Mouse (Mus musculus) cerebellum, adult 2 months (tissue): ENCODE results near the gene Cdkl2. TPM values are rescaled to one million over a fixed set of nuclear protein-coding genes. Genes with fewer than 3 reads are reported as not detected.

Source experiments
- DNase-seq, 2 experiments: peaks; one replicate each; pipeline ENCODE4 v3.0.0; 2021
- H3K27ac ChIP-seq: fragments of 200-500 bp; 2 replicates; pipeline ENCODE4 v1.5.1; 2012; ENCODE audit warnings: low read length, control low read depth, inconsistent platforms; ENCODE audit not compliant: insufficient read depth
- H3K27me3 ChIP-seq: fragments of 200-500 bp; 2 replicates; pipeline ENCODE4 v1.6.1; 2012; ENCODE audit warnings: inconsistent platforms, mild to moderate bottlenecking, low read length, moderate library complexity; ENCODE audit not compliant: control insufficient read depth, insufficient read depth
- H3K4me1 ChIP-seq: fragments of 200-500 bp; 2 replicates; pipeline ENCODE4 v1.6.1; 2011; ENCODE audit warnings: low read length; ENCODE audit not compliant: control insufficient read depth, insufficient read depth
- H3K4me3 ChIP-seq: fragments of 200-500 bp; replicated peaks from 2 replicates; pipeline ENCODE3; 2011; ENCODE audit warnings: mild to moderate bottlenecking, low read depth, low read length, control low read depth; ENCODE audit not compliant: insufficient read depth
- CTCF ChIP-seq: fragments of 200-500 bp; IDR thresholded peaks from 2 replicates; pipeline ENCODE4 v1.5.1; 2011; ENCODE audit warnings: low read depth, mild to moderate bottlenecking, control low read depth, low read length, moderate library complexity, borderline replicate concordance; ENCODE audit not compliant: insufficient read depth
- POLR2A ChIP-seq: fragments of 200-500 bp; IDR thresholded peaks from 2 replicates; pipeline ENCODE4 v1.6.1; 2011; ENCODE audit warnings: low read length, control low read depth, borderline replicate concordance; ENCODE audit not compliant: insufficient read depth
- WGBS: fragments of 180-500 bp; shearing (Covaris S2); methylation state at CpG from one replicate; pipeline ENCODE4 v1.1.7; 2018; 5-methylcytosine and 5-hydroxymethylcytosine counted together
- polyA plus RNA-seq: library from polyadenylated mRNA; depleted of rRNA; stranded (reverse); fragments of >200 nt; gene quantifications from 2 replicates; pipeline ENCODE4 v1.2.3, GENCODE M21; 2012

Cdkl2 gene
- polyA plus RNA-seq, 1 experiment = 11.1 TPM

GRCm38 (mm10) chr5:91976566-91977396 lies 66.9 kb downstream of the Cdkl2 start:
- no peaks in the 10 kb centered on the region for H3K27me3 ChIP-seq
- H3K4me1 ChIP-seq = no peaks in the 10 kb centered on the region
- no peak overlapping the region for H3K27ac ChIP-seq
- no peak overlapping the region for H3K4me3 ChIP-seq
- no peak for DNase-seq
- TF ChIP-seq CTCF = no peak
- no peak for TF ChIP-seq POLR2A
- WGBS = 61% methylated on average over 10 of the region's 10 CpGs

GRCm38 (mm10) chr5:91975758-91976157 lies 67.9 kb downstream of the Cdkl2 start:
- Histone ChIP-seq H3K4me1 (no peaks in the 10 kb centered on the region), H3K27me3 (no peaks in the 10 kb centered on the region), H3K4me3 (no peak overlapping the region), H3K27ac (no peak overlapping the region)
- no peak for TF ChIP-seq CTCF
- no peak for TF ChIP-seq POLR2A
- no peak for DNase-seq
- 94% methylated on average over 9 of the region's 9 CpGs for WGBS

GRCm38 (mm10) chr5:91974002-91974401 lies 69.7 kb downstream of the Cdkl2 start:
- Histone ChIP-seq H3K4me3 (no peak overlapping the region), H3K4me1 (no peaks in the 10 kb centered on the region), H3K27ac (no peak overlapping the region), H3K27me3 (no peaks in the 10 kb centered on the region)
- DNase-seq = no peak
- WGBS = 89% methylated on average over 7 of the region's 7 CpGs
- no peak for TF ChIP-seq CTCF
- TF ChIP-seq POLR2A = no peak

GRCm38 (mm10) chr5:91972046-91972445 lies 71.6 kb downstream of the Cdkl2 start:
- WGBS = 58% methylated on average over 3 of the region's 3 CpGs
- DNase-seq = no peak

GRCm38 (mm10) chr5:91962639-91963440 lies 80.8 kb downstream of the Cdkl2 start, which contains the start of gene Rchy1:
TSS of gene Rchy1 (minus strand) at chr5:91963068.
- DNase-seq = peak; percentile 93 to 96
- Histone ChIP-seq H3K4me1 (no peaks in the 10 kb centered on the region; the same call in 1 of the 2 replicates), H3K4me3 (peak within 1 kb of the TSS; percentile 100), H3K27ac (peak within 1 kb of the TSS; percentile 97), H3K27me3 (no peaks in the 10 kb centered on the region)
- no peak for TF ChIP-seq CTCF
- TF ChIP-seq POLR2A = peak; percentile 71; the same call in 1 of the 2 replicates
- under 1% methylated on average over 65 of the region's 65 CpGs for WGBS

More at GRCm38 (mm10) chr5:91972046-91972445, 71.6 kb downstream of the Cdkl2 start:
- Histone ChIP-seq H3K4me3 (no peak overlapping the region), H3K27ac (no peak overlapping the region), H3K27me3 (no peaks in the 10 kb centered on the region), H3K4me1 (no peaks in the 10 kb centered on the region)
- TF ChIP-seq CTCF (no peak), POLR2A (no peak)

- no peaks in the 10 kb centered on the region for H3K27me3 ChIP-seq
- H3K4me1 ChIP-seq = no peaks in the 10 kb centered on the region; the same call in 1 of the 2 replicates
- H3K4me3 ChIP-seq = peak overlapping the region; percentile 100
- WGBS = under 1% methylated on average over 14 of the region's 14 CpGs
- TF ChIP-seq CTCF (no peak), POLR2A (no peak)
- DNase-seq = no peak
- peak overlapping the region; percentile 97 for H3K27ac ChIP-seq
Observed at GRCm38 (mm10) chr5:91962259-91962638, 81.4 kb downstream of the Cdkl2 start.

- H3K4me1 ChIP-seq = no peaks in the 10 kb centered on the region; the same call in 1 of the 2 replicates
- H3K27ac ChIP-seq = no peak overlapping the region
- no peaks in the 10 kb centered on the region for H3K27me3 ChIP-seq
- 76% methylated on average over 1 of the region's 1 CpGs for WGBS
- DNase-seq = no peak
- TF ChIP-seq CTCF = no peak
- no peak for TF ChIP-seq POLR2A
- H3K4me3 ChIP-seq = peak overlapping the region; percentile 33
Observed at GRCm38 (mm10) chr5:91961370-91961769, 82.3 kb downstream of the Cdkl2 start.
